ENCODE assay signal across 8 mouse cellular contexts in genomic region chr4:129549306-129549705, GRCm38 (mm10). TPM values are rescaled to one million over a fixed set of nuclear protein-coding genes. Genes with fewer than 3 reads are reported as not detected.
A peak's percentile ranks its signal among the peaks of the same experiment; 100 is the strongest.
DNase-seq lines count a peak whose midpoint lies in the region; ATAC-seq and TF ChIP-seq lines count a peak whose summit lies in the region.

No protein-coding gene starts in this region.

- H3K9ac ChIP-seq in kidney, embryonic 16.5 days (replicated peaks; ENCODE audit: low read length), result no peak overlapping the region
- no peak overlapping the region for H3K9ac ChIP-seq in CH12.LX (ENCODE audit: insufficient read depth, low read depth)

- in situ Hi-C loops in CH12.LX (cut with MboI; ENCODE audit: low pct_ligation_motif_present, low pct_unique_long_range_greater_than_20kb, low sequenced_read_pairs), result no loop called here

- 0 out of 2 replicates have a peak, but pooled peaks cover 2% of the 10 kb centered on the region for H3K9me3 ChIP-seq in kidney, embryonic 16.5 days (ENCODE audit: low read length)
- H3K9me3 ChIP-seq in CH12.LX (replicated peaks; ENCODE audit: low read length), result peaks cover 2% of the 10 kb centered on the region

- peak; percentile 12 for DNase-seq in kidney, adult 11 months
- DNase-seq in CH12.LX (ENCODE audit: extremely low read depth) (peak; percentile 57), adipocyte (ENCODE audit: low spot score) (no peak)
- DNase-seq in embryo, embryonic 10.5 days (ENCODE audit: low spot score), result peak; percentile 50
- peak; percentile 47 for DNase-seq in retina, postnatal 1 day
- DNase-seq in gastrocnemius, adult 18-20 months (ENCODE audit: low spot score), result no peak
- DNase-seq in ovary, adult 18-20 months (ENCODE audit: low spot score), result no peak

- H3K4me2 ChIP-seq in kidney, embryonic 16.5 days (replicated peaks; ENCODE audit: low read depth, low read length), result no peak overlapping the region
- H3K4me2 ChIP-seq in CH12.LX (ENCODE audit: insufficient read depth, low read depth, poor library complexity, severe bottlenecking), result no peak overlapping the region

- H3K27me3 ChIP-seq in kidney, embryonic 16.5 days (ENCODE audit: insufficient read depth, low read length), result no peaks in the 10 kb centered on the region
- H3K27me3 ChIP-seq in CH12.LX (replicated peaks), result no peaks in the 10 kb centered on the region

- dilution Hi-C loops in CH12.LX (cut with MboI; ENCODE audit: extremely low pct_ligation_motif_present, extremely low pct_unique_long_range_greater_than_20kb, low sequenced_read_pairs), result no loop called here

- WGBS in kidney, embryonic 16.5 days, result 92% methylated on average over 2 of the region's 2 CpGs

- peaks cover 6% of the 10 kb centered on the region; the same call in 1 of the 2 replicates for H3K4me1 ChIP-seq in kidney, embryonic 16.5 days (ENCODE audit: insufficient read depth, low read length)
- 0 out of 4 replicates have a peak, but pooled peaks cover 0 to 3% of the 10 kb centered on the region in 2 experiments for H3K4me1 ChIP-seq in CH12.LX (ENCODE audit: control insufficient read depth in 1 of 2, insufficient read depth in 2 of 2)

- TF ChIP-seq POLR2A in CH12.LX (IDR thresholded peaks at IDR 0.05; ENCODE audit: low read depth, low read length), result no peak

- ATAC-seq in kidney, embryonic 16.5 days (ENCODE audit: low FRiP score, low TSS enrichment), result no peak

- no peak overlapping the region for H3K4me3 ChIP-seq in kidney, embryonic 16.5 days (ENCODE audit: low read length)
- H3K4me3 ChIP-seq in CH12.LX (replicated peaks in 1 of 3; ENCODE audit: low read depth in 2 of 3, low read length in 2 of 3, poor library complexity in 1 of 3), result no peak overlapping the region

- H3K27ac ChIP-seq in kidney, embryonic 16.5 days (ENCODE audit: low read length), result no peak overlapping the region
- no peak overlapping the region for H3K27ac ChIP-seq in CH12.LX (ENCODE audit: insufficient read depth, low read depth)

- no peak for TF ChIP-seq EP300 in CH12.LX (IDR thresholded peaks at IDR 0.05; ENCODE audit: low read length)

- no peaks in the 10 kb centered on the region for H3K36me3 ChIP-seq in kidney, embryonic 16.5 days (ENCODE audit: insufficient read depth, low read length)
- peaks cover 27 to 53% of the 10 kb centered on the region in 2 experiments for H3K36me3 ChIP-seq in CH12.LX (replicated peaks in 1 of 2; ENCODE audit: control insufficient read depth in 1 of 2, insufficient read depth in 1 of 2, low read length in 1 of 2)

- peak; percentile 46 to 69 for TF ChIP-seq CTCF in CH12.LX (conservative IDR thresholded peaks at IDR 0.05 in 1 of 2, IDR thresholded peaks at IDR 0.05 in 1 of 2; ENCODE audit: low read depth in 2 of 2, low read length in 2 of 2)

- TF ChIP-seq RAD21 in CH12.LX (IDR thresholded peaks at IDR 0.05; ENCODE audit: low read depth, low read length), result peak; percentile 63

- no peaks in the 10 kb centered on the region for H3K79me2 ChIP-seq in CH12.LX (replicated peaks; ENCODE audit: control insufficient read depth, extremely low read depth, insufficient read depth, poor library complexity, severe bottlenecking)

TF ChIP-seq in CH12.LX, 34 proteins besides CTCF, POLR2A, EP300 and RAD21:
- TF ChIP-seq SMC3 (IDR thresholded peaks at IDR 0.05; ENCODE audit: low read depth, low read length), result peak; percentile 69
- TF ChIP-seq KAT2A (IDR thresholded peaks at IDR 0.05; ENCODE audit: insufficient replicate concordance, low read length), result no peak
- TF ChIP-seq POLR2AphosphoS2 (IDR thresholded peaks at IDR 0.05; ENCODE audit: low read depth, low read length), result no peak
- TF ChIP-seq CHD1 (IDR thresholded peaks at IDR 0.05; ENCODE audit: low read depth, low read length), result no peak

RNA-seq across cellular contexts. Expression of gene Hdac1, which starts 6.8 kb away (rescaled TPM):
- 285 and 304 TPM in 2 replicates for polyA plus RNA-seq in kidney, embryonic 16.5 days (2015; fragmentation: Nextera tagmentation; extraction: Ambion mirVana)
- 71.7 and 75.4 TPM in 2 replicates for total RNA-seq in CH12.LX (2012; rRNA removed)
- total RNA-seq in CH12.LX (2014; rRNA removed), result 104 and 106 TPM in 2 replicates
- polyA plus RNA-seq in CH12.LX (2012; ENCODE audit: insufficient read length, low read depth), result 231 and 233 TPM in 2 replicates
- 1 to 10 TPM; 7.7 to 8.2 TPM for total RNA-seq in gastrocnemius, adult 18-20 months (2021)

RNA-seq across cellular contexts. Expression of gene Lck, which starts 24.1 kb away (rescaled TPM):
- polyA plus RNA-seq in kidney, embryonic 16.5 days (2015; fragmentation: Nextera tagmentation; extraction: Ambion mirVana), result 10.8 and 13.0 TPM in 2 replicates
- total RNA-seq in CH12.LX (2012; rRNA removed) (67.2 and 80.9 TPM in 2 replicates), CH12.LX (2014; rRNA removed) (64.6 and 70.0 TPM in 2 replicates)
- 138 and 177 TPM in 2 replicates for polyA plus RNA-seq in CH12.LX (2012; ENCODE audit: insufficient read length, low read depth)
- not detected for total RNA-seq in gastrocnemius, adult 18-20 months (2021)

RNA-seq across cellular contexts. Expression of gene Fam167b, which starts 29.0 kb away (rescaled TPM):
- polyA plus RNA-seq in kidney, embryonic 16.5 days (2015; fragmentation: Nextera tagmentation; extraction: Ambion mirVana), result 35.9 and 37.8 TPM in 2 replicates
- 1.1 and 1.4 TPM in 2 replicates for total RNA-seq in CH12.LX (2012; rRNA removed)
- total RNA-seq in CH12.LX (2014; rRNA removed), result 0.49 TPM in 1 of 2 replicates, not detected in the other
- polyA plus RNA-seq in CH12.LX (2012; ENCODE audit: insufficient read length, low read depth), result 0.82 and 1.2 TPM in 2 replicates
- total RNA-seq in gastrocnemius, adult 18-20 months (2021), result not detected

RNA-seq across cellular contexts. Expression of gene Marcksl1, which starts 35.9 kb away (rescaled TPM):
- 761 and 859 TPM in 2 replicates for polyA plus RNA-seq in kidney, embryonic 16.5 days (2015; fragmentation: Nextera tagmentation; extraction: Ambion mirVana)
- 194 and 195 TPM in 2 replicates for total RNA-seq in CH12.LX (2012; rRNA removed)
- 260 and 265 TPM in 2 replicates for total RNA-seq in CH12.LX (2014; rRNA removed)
- 423 and 494 TPM in 2 replicates for polyA plus RNA-seq in CH12.LX (2012; ENCODE audit: insufficient read length, low read depth)
- 1 to 10 TPM in 1 of 2 experiments, under 1 TPM in 1; 0.64 to 1.1 TPM for total RNA-seq in gastrocnemius, adult 18-20 months (2021)

RNA-seq across cellular contexts. Expression of gene Eif3i, which starts 51.1 kb away (rescaled TPM):
- polyA plus RNA-seq in kidney, embryonic 16.5 days (2015; fragmentation: Nextera tagmentation; extraction: Ambion mirVana), result 296 and 307 TPM in 2 replicates
- total RNA-seq in CH12.LX (2012; rRNA removed), result 667 and 673 TPM in 2 replicates
- total RNA-seq in CH12.LX (2014; rRNA removed), result 702 and 753 TPM in 2 replicates
- polyA plus RNA-seq in CH12.LX (2012; ENCODE audit: insufficient read length, low read depth), result 418 and 446 TPM in 2 replicates
- total RNA-seq in gastrocnemius, adult 18-20 months (2021), result 100 to 1,000 TPM; 132 to 136 TPM

Comparison
In these comparisons a context has a peak if more than half of its experiments do, and no peak if none do; other contexts are left out.
1. DNase-seq: peak in kidney, adult 11 months (single experiment), CH12.LX (single experiment), embryo, embryonic 10.5 days (single experiment) and retina, postnatal 1 day (single experiment); none in adipocyte (single experiment), gastrocnemius, adult 18-20 months (single experiment) and ovary, adult 18-20 months (single experiment).
2. RNA of gene Hdac1, which starts 6.8 kb away (total RNA-seq): 71.7 to 106 TPM in CH12.LX; 7.7 to 8.2 TPM in gastrocnemius, adult 18-20 months; every median in the first group is over 4 times any median in the second.
3. RNA of gene Lck, which starts 24.1 kb away (total RNA-seq): 64.6 to 80.9 TPM in CH12.LX; not detected in gastrocnemius, adult 18-20 months; every median in the first group is over 10 times any median in the second.